Mouse (Mus musculus): ENCODE results near the gene Shkbp1. TPM values are rescaled to one million over a fixed set of nuclear protein-coding genes. Genes with fewer than 3 reads are reported as not detected.

Gene Shkbp1
- total and polyA plus RNA-seq, 3 experiments = 24.2 to 77.0 TPM; not detected in 1

DNA sequence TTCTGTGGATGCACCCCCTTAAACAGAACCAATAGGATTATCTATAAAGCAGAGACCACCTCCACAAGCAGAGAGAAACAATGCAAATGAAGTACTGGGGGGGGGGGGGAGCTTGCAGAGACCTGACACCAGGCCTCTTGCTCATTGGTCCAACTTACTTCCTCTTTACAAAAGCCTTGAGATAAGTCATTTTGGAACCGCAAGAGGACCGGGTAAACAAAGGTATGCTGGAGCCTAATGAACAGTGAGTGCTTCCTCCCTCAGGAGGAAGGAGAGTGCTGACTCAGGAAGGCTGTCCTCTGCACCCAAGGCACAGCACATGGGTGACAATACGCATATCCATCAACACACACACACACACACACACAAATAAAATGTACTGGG, 1.8 kb upstream of the Shkbp1 start:
- H3K4me3 ChIP-seq (ENCODE audit: control insufficient read depth in 1 of 2, insufficient read depth in 1 of 2, low read depth in 2 of 2, low read length in 2 of 2) = peak overlapping the region; percentile 58 to 96
- no peaks in the 10 kb centered on the region for H3K9me3 ChIP-seq (replicated peaks; ENCODE audit: insufficient read depth, low read length)
- H3K4me1 ChIP-seq (ENCODE audit: control insufficient read depth in 1 of 2, insufficient read depth in 2 of 2, low read length in 2 of 2) = peaks cover 4 to 19% of the 10 kb centered on the region in 2 experiments
- H3K79me2 ChIP-seq (ENCODE audit: control insufficient read depth, insufficient read depth, low read length, poor library complexity) = peaks cover 3% of the 10 kb centered on the region; the same call in 1 of the 2 replicates
- H3K27me3 ChIP-seq (ENCODE audit: control insufficient read depth in 1 of 2, insufficient read depth in 2 of 2, low read length in 2 of 2) = no peaks in the 10 kb centered on the region
- peak overlapping the region; percentile 85 for H3K27ac ChIP-seq (ENCODE audit: control insufficient read depth, low read depth, low read length)
- H3K36me3 ChIP-seq (ENCODE audit: control insufficient read depth in 1 of 2, insufficient read depth in 2 of 2, low read length in 2 of 2) = peaks cover 0 to 18% of the 10 kb centered on the region in 2 experiments; a peak in 2 of 4 replicates
- TF ChIP-seq ETS1 (IDR thresholded peaks at IDR 0.05; ENCODE audit: low read depth, low read length) (peak; percentile 84), POLR2AphosphoS2 (IDR thresholded peaks at IDR 0.05; ENCODE audit: low read length) (no peak), MAX (IDR thresholded peaks at IDR 0.05; ENCODE audit: low read length) (peak; percentile 60), ZNF384 (IDR thresholded peaks at IDR 0.05; ENCODE audit: low read depth, low read length) (no peak), SIN3A (IDR thresholded peaks at IDR 0.05; ENCODE audit: low read length) (peak; percentile 78), USF2 (IDR thresholded peaks at IDR 0.05; ENCODE audit: borderline replicate concordance in 1 of 2, insufficient read depth in 1 of 2, low read depth in 1 of 2, low read length in 2 of 2) (no peak), NRF1 (IDR thresholded peaks at IDR 0.05; ENCODE audit: insufficient read depth, low read depth, low read length, poor library complexity, severe bottlenecking) (no peak), CHD2 (IDR thresholded peaks at IDR 0.05; ENCODE audit: low read length) (no peak), ZC3H11A (IDR thresholded peaks at IDR 0.05; ENCODE audit: low read depth, low read length) (no peak), ELF1 (IDR thresholded peaks at IDR 0.05; ENCODE audit: low read depth, low read length) (0 out of 2 replicates have a peak, but pooled peaks have one; percentile 37), TCF12 (IDR thresholded peaks at IDR 0.05; ENCODE audit: low read depth, low read length) (0 out of 2 replicates have a peak, but pooled peaks have one; percentile 26), ZKSCAN1 (IDR thresholded peaks at IDR 0.05; ENCODE audit: low read depth, low read length) (no peak), MYB (IDR thresholded peaks at IDR 0.05; ENCODE audit: low read depth, low read length) (no peak), E2F4 (IDR thresholded peaks at IDR 0.05; ENCODE audit: borderline replicate concordance, low read depth, low read length) (no peak), MAFK (IDR thresholded peaks at IDR 0.05; ENCODE audit: borderline replicate concordance, low read depth, low read length) (peak; percentile 94), TAL1 (IDR thresholded peaks at IDR 0.05; ENCODE audit: low read length) (no peak), NELFE (IDR thresholded peaks at IDR 0.05; ENCODE audit: low read depth, low read length) (peak; percentile 66; the same call in 1 of the 2 replicates), GATA1 (IDR thresholded peaks at IDR 0.05; ENCODE audit: low read depth, low read length) (peak; percentile 78), UBTF (IDR thresholded peaks at IDR 0.05; ENCODE audit: borderline replicate concordance, insufficient read depth, low read depth, low read length) (no peak), GABPA (IDR thresholded peaks at IDR 0.05; ENCODE audit: low read depth, low read length) (no peak), RCOR1 (IDR thresholded peaks at IDR 0.05; ENCODE audit: low read depth, low read length) (no peak), MXI1 (IDR thresholded peaks at IDR 0.05; ENCODE audit: low read depth, low read length) (peak; percentile 65; the same call in 1 of the 2 replicates), HCFC1 (IDR thresholded peaks at IDR 0.05; ENCODE audit: low read depth, low read length) (peak; percentile 62; the same call in 1 of the 2 replicates), SMC3 (IDR thresholded peaks at IDR 0.05; ENCODE audit: low read depth, low read length) (no peak), KAT2A (conservative IDR thresholded peaks at IDR 0.05; ENCODE audit: low read depth, low read length) (no peak), USF1 (IDR thresholded peaks at IDR 0.05; ENCODE audit: low read depth, low read length) (no peak), TBP (IDR thresholded peaks at IDR 0.05; ENCODE audit: low read depth, low read length) (peak; percentile 79), EP300 (IDR thresholded peaks at IDR 0.05; ENCODE audit: low read depth in 1 of 2, low read length in 2 of 2) (peak; percentile 50 to 67; a peak in 3 of 4 replicates), POLR2A (IDR thresholded peaks at IDR 0.05; ENCODE audit: control insufficient read depth in 1 of 2, insufficient read depth in 1 of 2, low read depth in 1 of 2, low read length in 2 of 2, poor library complexity in 1 of 2) (peak in 1 of 2 experiments; percentile 68; a peak in 2 of 4 replicates), JUND (IDR thresholded peaks at IDR 0.05; ENCODE audit: low read depth, low read length) (no peak), MAZ (IDR thresholded peaks at IDR 0.05; ENCODE audit: low read depth, low read length) (0 out of 2 replicates have a peak, but pooled peaks have one; percentile 65), MYC (IDR thresholded peaks at IDR 0.05; ENCODE audit: low read depth, low read length) (peak; percentile 69), ZMIZ1 (IDR thresholded peaks at IDR 0.05; ENCODE audit: low read depth, low read length) (no peak)
- DNase-seq (ENCODE audit: low read depth, low spot score) = peak; percentile 95
- H3K9ac ChIP-seq (ENCODE audit: control insufficient read depth, low read depth, low read length, poor library complexity, severe bottlenecking) = peak overlapping the region; percentile 57

Measured in MEL (cell line).